Mouse (Mus musculus): ENCODE data around the gene Nacc1. TPM values are rescaled to one million over a fixed set of nuclear protein-coding genes. Genes with fewer than 3 reads are reported as not detected.

Nacc1 gene
- polyA plus RNA-seq, 1 experiment: 7.0 TPM

- peaks cover 100% of the 10 kb centered on the region for H3K4me1 ChIP-seq (ENCODE audit: control insufficient read depth)
- peaks cover 3% of the 10 kb centered on the region for H3K9me3 ChIP-seq (ENCODE audit: control insufficient read depth, low read length)
- TF ChIP-seq GATA1 (IDR thresholded peaks at IDR 0.05; ENCODE audit: low read length): no peak
- TF ChIP-seq TAL1 (IDR thresholded peaks at IDR 0.05; ENCODE audit: low read length): no peak
- H3K36me3 ChIP-seq (ENCODE audit: control insufficient read depth): peaks cover 67% of the 10 kb centered on the region
- peak overlapping the region; percentile 63 for H3K4me3 ChIP-seq (replicated peaks)
- H3K27me3 ChIP-seq (ENCODE audit: control insufficient read depth): no peaks in the 10 kb centered on the region; the same call in 1 of the 2 replicates
Observed at GRCm38 (mm10) chr8:84729921-84730362, 42.3 kb upstream of the Nacc1 start.

GRCm38 (mm10) chr8:84728474-84728873 lies 40.8 kb upstream of the Nacc1 start:
- Histone ChIP-seq H3K4me1 (ENCODE audit: control insufficient read depth) (peaks cover 100% of the 10 kb centered on the region), H3K4me3 (replicated peaks) (no peak overlapping the region), H3K36me3 (ENCODE audit: control insufficient read depth) (peaks cover 81% of the 10 kb centered on the region), H3K9me3 (ENCODE audit: control insufficient read depth, low read length) (peaks cover 3% of the 10 kb centered on the region), H3K27me3 (ENCODE audit: control insufficient read depth) (no peaks in the 10 kb centered on the region; the same call in 1 of the 2 replicates)
- TF ChIP-seq TAL1 (IDR thresholded peaks at IDR 0.05; ENCODE audit: low read length) (no peak), GATA1 (IDR thresholded peaks at IDR 0.05; ENCODE audit: low read length) (no peak)

GRCm38 (mm10) chr8:84725941-84726259 lies 38.2 kb upstream of the Nacc1 start:
- Histone ChIP-seq H3K36me3 (ENCODE audit: control insufficient read depth) (peaks cover 83% of the 10 kb centered on the region), H3K4me1 (ENCODE audit: control insufficient read depth) (peaks cover 100% of the 10 kb centered on the region), H3K9me3 (ENCODE audit: control insufficient read depth, low read length) (peaks cover 3% of the 10 kb centered on the region), H3K4me3 (replicated peaks) (peak overlapping the region; percentile 67), H3K27me3 (ENCODE audit: control insufficient read depth) (no peaks in the 10 kb centered on the region)
- TF ChIP-seq GATA1 (IDR thresholded peaks at IDR 0.05; ENCODE audit: low read length) (no peak), TAL1 (IDR thresholded peaks at IDR 0.05; ENCODE audit: low read length) (no peak)

GRCm38 (mm10) chr8:84725246-84725940 lies 37.7 kb upstream of the Nacc1 start:
- Histone ChIP-seq H3K4me1 (ENCODE audit: control insufficient read depth) (peaks cover 100% of the 10 kb centered on the region), H3K4me3 (replicated peaks) (peak overlapping the region; percentile 67), H3K27me3 (ENCODE audit: control insufficient read depth) (no peaks in the 10 kb centered on the region), H3K9me3 (ENCODE audit: control insufficient read depth, low read length) (peaks cover 3% of the 10 kb centered on the region), H3K36me3 (ENCODE audit: control insufficient read depth) (peaks cover 87% of the 10 kb centered on the region)
- TF ChIP-seq TAL1 (IDR thresholded peaks at IDR 0.05; ENCODE audit: low read length): no peak
- TF ChIP-seq GATA1 (IDR thresholded peaks at IDR 0.05; ENCODE audit: low read length): no peak

GRCm38 (mm10) chr8:84724683-84725082 lies 37.0 kb upstream of the Nacc1 start:
- H3K36me3 ChIP-seq (ENCODE audit: control insufficient read depth): peaks cover 87% of the 10 kb centered on the region
- TF ChIP-seq GATA1 (IDR thresholded peaks at IDR 0.05; ENCODE audit: low read length) (no peak), TAL1 (IDR thresholded peaks at IDR 0.05; ENCODE audit: low read length) (peak; percentile 41; the same call in 1 of the 3 replicates)
- H3K4me1 ChIP-seq (ENCODE audit: control insufficient read depth): peaks cover 100% of the 10 kb centered on the region
- peak overlapping the region; percentile 67 for H3K4me3 ChIP-seq (replicated peaks)
- no peaks in the 10 kb centered on the region for H3K27me3 ChIP-seq (ENCODE audit: control insufficient read depth)
- no peaks in the 10 kb centered on the region for H3K9me3 ChIP-seq (ENCODE audit: control insufficient read depth, low read length)

- H3K36me3 ChIP-seq (ENCODE audit: control insufficient read depth): peaks cover 89% of the 10 kb centered on the region
- H3K27me3 ChIP-seq (ENCODE audit: control insufficient read depth): no peaks in the 10 kb centered on the region
- no peaks in the 10 kb centered on the region for H3K9me3 ChIP-seq (ENCODE audit: control insufficient read depth, low read length)
- TF ChIP-seq TAL1 (IDR thresholded peaks at IDR 0.05; ENCODE audit: low read length) (no peak), GATA1 (IDR thresholded peaks at IDR 0.05; ENCODE audit: low read length) (no peak)
- peaks cover 98% of the 10 kb centered on the region for H3K4me1 ChIP-seq (ENCODE audit: control insufficient read depth)
- H3K4me3 ChIP-seq (replicated peaks): peak overlapping the region; percentile 67
Observed at GRCm38 (mm10) chr8:84723571-84723900, 35.9 kb upstream of the Nacc1 start.

GRCm38 (mm10) chr8:84722850-84723570 lies 35.3 kb upstream of the Nacc1 start, which contains the start of gene G430095P16Rik:
G430095P16Rik (plus strand) TSS chr8:84723007.
- Histone ChIP-seq H3K9me3 (ENCODE audit: control insufficient read depth, low read length) (no peaks in the 10 kb centered on the region), H3K4me3 (replicated peaks) (peak within 1 kb of the TSS; percentile 67), H3K27me3 (ENCODE audit: control insufficient read depth) (no peaks in the 10 kb centered on the region), H3K4me1 (ENCODE audit: control insufficient read depth) (peaks cover 97% of the 10 kb centered on the region), H3K36me3 (ENCODE audit: control insufficient read depth) (peaks cover 87% of the 10 kb centered on the region)
- TF ChIP-seq TAL1 (IDR thresholded peaks at IDR 0.05; ENCODE audit: low read length) (no peak), GATA1 (IDR thresholded peaks at IDR 0.05; ENCODE audit: low read length) (no peak)

- Histone ChIP-seq H3K4me1 (ENCODE audit: control insufficient read depth) (peaks cover 97% of the 10 kb centered on the region), H3K4me3 (replicated peaks) (peak overlapping the region; percentile 67), H3K27me3 (ENCODE audit: control insufficient read depth) (no peaks in the 10 kb centered on the region), H3K9me3 (ENCODE audit: control insufficient read depth, low read length) (no peaks in the 10 kb centered on the region), H3K36me3 (ENCODE audit: control insufficient read depth) (peaks cover 86% of the 10 kb centered on the region)
- TF ChIP-seq GATA1 (IDR thresholded peaks at IDR 0.05; ENCODE audit: low read length) (no peak), TAL1 (IDR thresholded peaks at IDR 0.05; ENCODE audit: low read length) (no peak)
Observed at GRCm38 (mm10) chr8:84722530-84722849, 34.8 kb upstream of the Nacc1 start.

- Histone ChIP-seq H3K27me3 (ENCODE audit: control insufficient read depth) (peaks cover 3% of the 10 kb centered on the region), H3K36me3 (ENCODE audit: control insufficient read depth) (peaks cover 65% of the 10 kb centered on the region), H3K4me1 (ENCODE audit: control insufficient read depth) (peaks cover 81% of the 10 kb centered on the region), H3K9me3 (ENCODE audit: control insufficient read depth, low read length) (no peaks in the 10 kb centered on the region), H3K4me3 (replicated peaks) (no peak overlapping the region)
- TF ChIP-seq GATA1 (IDR thresholded peaks at IDR 0.05; ENCODE audit: low read length): no peak
- no peak for TF ChIP-seq TAL1 (IDR thresholded peaks at IDR 0.05; ENCODE audit: low read length)
Observed at GRCm38 (mm10) chr8:84718959-84719690, 31.5 kb upstream of the Nacc1 start.
